Mouse (Mus musculus): ENCODE data around the gene Acvr2b.

The Acvr2b gene

GRCm38 (mm10) chr9:119473011-119473410, 71.1 kb downstream of the Acvr2b start:
- DNase-seq (ENCODE audit: low read depth in 1 of 2, low spot score in 2 of 2): no peak

DNA sequence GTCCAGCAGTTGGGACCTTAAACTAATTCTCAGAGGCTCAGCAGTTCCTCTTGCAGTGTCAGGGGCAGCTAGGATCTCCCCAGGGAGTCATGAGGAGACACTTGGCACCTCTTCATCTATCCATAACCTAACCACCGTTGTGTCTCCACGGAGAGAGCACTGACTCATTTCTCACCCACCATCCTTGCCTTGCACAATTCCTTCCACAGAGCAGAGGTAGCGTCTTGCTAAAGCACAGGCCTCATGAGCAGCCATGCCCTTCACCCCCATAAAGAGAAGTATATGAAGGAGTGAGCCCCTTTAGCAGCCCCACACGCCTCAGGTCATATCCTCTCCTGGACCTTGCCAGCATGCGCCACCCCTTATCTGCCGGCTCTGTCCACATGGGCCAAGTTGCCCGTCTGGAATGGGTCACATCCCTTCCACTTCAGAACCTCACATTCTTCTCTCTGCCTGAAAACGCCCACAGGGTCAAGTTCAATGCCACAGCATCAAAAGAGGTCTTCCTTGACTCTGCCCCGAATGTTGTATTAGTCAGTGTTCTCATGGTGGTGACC, 71.8 kb downstream of the Acvr2b start:
- no peak for DNase-seq (ENCODE audit: low read depth in 1 of 2, low spot score in 2 of 2)

GRCm38 (mm10) chr9:119474717-119475611, 73.0 kb downstream of the Acvr2b start:
- DNase-seq (ENCODE audit: low read depth in 1 of 2, low spot score in 2 of 2): no peak

- no peak for DNase-seq (ENCODE audit: low read depth in 1 of 2, low spot score in 2 of 2)
These were observed 75.8 kb downstream of the Acvr2b start for GRCm38 (mm10) chr9:119477754-119478153.

DNA sequence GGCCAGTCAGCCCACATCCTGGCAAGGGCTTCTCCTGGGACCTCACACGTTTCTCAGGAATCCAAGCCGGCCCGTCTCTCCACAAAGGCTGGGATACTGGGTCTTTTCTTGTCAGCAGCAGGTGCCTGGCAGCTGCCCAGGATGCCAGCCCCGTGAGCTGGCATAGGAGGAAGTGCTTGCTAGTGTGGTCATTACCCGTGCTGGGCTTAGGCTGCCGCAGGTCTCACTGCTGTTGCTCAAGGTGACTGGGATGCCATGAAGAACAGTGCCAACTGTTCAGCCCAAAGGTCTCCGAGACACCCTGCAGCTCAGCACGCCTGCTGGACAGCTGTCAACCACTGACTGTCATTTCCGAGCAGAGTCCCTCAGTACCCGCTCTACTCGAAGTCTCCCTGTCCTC, 76.4 kb downstream of the Acvr2b start:
- no peak for DNase-seq (ENCODE audit: low read depth in 1 of 2, low spot score in 2 of 2)

DNA sequence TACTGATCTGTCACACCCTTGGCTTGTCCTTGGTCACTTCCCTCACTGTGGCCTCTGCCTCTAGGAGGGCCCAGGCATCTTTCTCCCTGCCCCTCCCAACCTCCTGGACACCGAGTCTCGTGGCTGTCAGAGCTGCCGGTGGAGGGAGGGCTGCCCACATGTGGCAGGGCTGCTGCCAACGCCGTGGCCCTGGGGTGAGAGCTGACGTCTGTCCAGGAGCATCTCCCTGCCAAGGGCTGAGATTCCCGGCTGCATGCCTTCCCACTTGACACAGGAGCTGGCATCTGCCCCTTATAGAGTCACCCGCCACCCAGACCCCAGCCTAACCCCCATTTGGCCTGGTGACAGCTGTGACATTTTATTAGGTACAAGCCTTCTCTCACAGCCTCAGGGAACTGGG, 77.4 kb downstream of the Acvr2b start:
- no peak for DNase-seq (ENCODE audit: low read depth in 1 of 2, low spot score in 2 of 2)

DNA sequence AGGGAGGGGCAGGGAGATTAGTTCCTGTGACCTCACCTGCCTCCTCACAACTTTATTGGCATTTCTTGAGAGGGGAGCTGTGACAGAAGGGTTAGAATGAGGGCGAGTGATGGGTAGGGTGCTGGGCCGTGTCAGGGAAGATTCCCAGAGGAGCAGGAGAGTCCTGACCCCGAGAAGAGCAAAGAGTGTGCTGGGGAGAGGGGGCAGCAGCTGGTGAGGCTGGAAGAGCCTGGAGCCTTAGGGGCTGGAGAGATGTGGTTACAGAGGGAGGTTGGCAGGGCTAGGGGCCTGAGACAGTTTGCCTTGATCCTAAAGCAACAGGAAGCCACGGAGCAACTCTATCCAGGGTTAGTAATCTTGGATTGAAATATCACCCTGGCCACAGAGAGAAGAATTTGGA, 79.7 kb downstream of the Acvr2b start:
- no peak for DNase-seq (ENCODE audit: low read depth in 1 of 2, low spot score in 2 of 2)

DNA sequence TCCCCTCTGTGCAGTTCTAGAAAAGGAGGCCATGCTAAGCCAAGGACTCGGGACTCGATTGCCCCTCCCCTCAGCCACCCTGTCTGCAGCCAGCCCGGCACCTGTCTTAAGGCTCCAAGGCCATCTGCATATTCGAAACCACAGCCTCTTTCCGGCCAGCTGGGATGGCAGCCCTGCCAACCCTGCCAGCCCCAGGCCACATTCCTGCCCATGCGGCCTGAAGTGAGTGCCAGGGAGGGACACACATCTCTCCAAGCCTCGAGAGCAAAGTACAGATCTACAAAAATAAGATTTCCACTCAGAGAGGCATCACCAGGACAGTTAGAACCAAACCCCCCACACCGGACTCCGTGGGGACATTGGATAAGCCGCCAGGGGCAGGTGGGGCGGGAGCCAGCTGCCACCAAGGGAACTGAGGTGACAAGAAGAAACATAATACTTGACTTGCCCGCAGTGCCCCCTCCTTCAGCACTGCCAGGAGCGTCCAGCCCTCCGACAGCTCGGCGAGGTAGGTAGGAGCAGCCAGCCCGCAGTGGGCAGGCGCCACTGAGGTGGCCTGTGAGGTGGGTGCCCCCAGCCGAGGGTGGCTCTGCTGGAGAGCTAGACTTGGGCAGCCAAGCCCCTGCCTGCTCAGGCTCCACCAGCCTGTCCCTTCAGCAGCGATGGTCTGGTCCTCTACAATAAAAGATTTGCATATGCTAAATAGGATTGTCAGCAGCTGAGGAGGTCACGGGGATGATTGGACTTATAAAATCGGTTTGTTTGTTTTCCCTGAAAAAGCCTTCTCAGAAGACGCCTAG, 81.8 kb downstream of the Acvr2b start:
- DNase-seq (ENCODE audit: low read depth in 1 of 2, low spot score in 2 of 2): no peak

DNA sequence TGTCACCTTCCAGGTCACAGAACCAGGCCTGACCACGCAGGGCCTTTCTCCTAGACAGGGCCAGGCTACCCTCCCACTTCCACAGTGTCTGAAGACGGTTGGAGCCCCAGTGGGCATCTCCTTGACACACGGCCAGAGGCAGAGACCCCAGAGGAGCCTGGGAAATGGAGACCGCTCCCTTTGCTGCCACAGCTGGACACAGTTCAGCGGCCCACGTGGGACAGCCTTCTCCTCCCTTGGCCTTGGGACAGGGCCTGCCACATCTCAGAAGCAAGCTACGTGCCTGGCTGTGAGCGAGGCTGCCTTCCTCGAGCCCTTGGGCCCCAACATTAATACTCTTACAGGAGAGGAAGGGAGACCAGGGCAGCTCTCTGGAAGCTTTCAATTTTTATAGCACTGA, 82.5 kb downstream of the Acvr2b start:
- no peak for DNase-seq (ENCODE audit: low read depth in 1 of 2, low spot score in 2 of 2)

Measured in monocyte, adult 2 months (primary cell).